Mouse (Mus musculus) urinary bladder, postnatal 25 days (tissue): ENCODE measurements around the gene Syt9.

Experiments
- DNase-seq: peaks from one replicate; pipeline ENCODE4 v3.0.0; 2022; ENCODE audit warnings: low spot score

The Syt9 gene

GRCm38 (mm10) chr7:107545011-107545410 lies 174.5 kb downstream of the Syt9 start:
- no peak for DNase-seq

- no peak for DNase-seq
These were observed 177.3 kb downstream of the Syt9 start for GRCm38 (mm10) chr7:107547872-107548271.

- DNase-seq, result no peak
These were observed 182.9 kb downstream of the Syt9 start for GRCm38 (mm10) chr7:107553461-107553860.

GRCm38 (mm10) chr7:107555906-107556305 lies 185.4 kb downstream of the Syt9 start:
- DNase-seq, result no peak

- no peak for DNase-seq
These were observed 190.1 kb downstream of the Syt9 start for GRCm38 (mm10) chr7:107560675-107561074.

GRCm38 (mm10) chr7:107561584-107561983 lies 191.1 kb downstream of the Syt9 start:
- DNase-seq, result no peak

GRCm38 (mm10) chr7:107563727-107564126 lies 193.2 kb downstream of the Syt9 start:
- DNase-seq, result no peak

GRCm38 (mm10) chr7:107567261-107567671 lies 196.7 kb downstream of the Syt9 start, which contains the start of gene Olfml1:
TSS of gene Olfml1 (plus strand) at chr7:107567446.
- DNase-seq, result peak; percentile 28

GRCm38 (mm10) chr7:107567674-107568073 lies 197.1 kb downstream of the Syt9 start:
- no peak for DNase-seq

GRCm38 (mm10) chr7:107568971-107569370 lies 198.4 kb downstream of the Syt9 start:
- no peak for DNase-seq

GRCm38 (mm10) chr7:107573856-107574255 lies 203.3 kb downstream of the Syt9 start:
- DNase-seq, result no peak

GRCm38 (mm10) chr7:107574276-107574675 lies 203.7 kb downstream of the Syt9 start:
- DNase-seq, result no peak

- DNase-seq, result no peak
These were observed 222.1 kb downstream of the Syt9 start for GRCm38 (mm10) chr7:107592641-107593040.

GRCm38 (mm10) chr7:107593904-107594303 lies 223.4 kb downstream of the Syt9 start:
- DNase-seq, result no peak

GRCm38 (mm10) chr7:107594325-107594856 lies 223.9 kb downstream of the Syt9 start:
- DNase-seq, result peak; percentile 35

GRCm38 (mm10) chr7:107594857-107595402 lies 224.4 kb downstream of the Syt9 start, which contains the start of gene Ppfibp2:
TSS of gene Ppfibp2 (plus strand) at chr7:107595207.
- DNase-seq, result peak; percentile 96

GRCm38 (mm10) chr7:107595426-107595825 lies 224.9 kb downstream of the Syt9 start:
- no peak for DNase-seq

GRCm38 (mm10) chr7:107596753-107597152 lies 226.2 kb downstream of the Syt9 start:
- DNase-seq, result no peak

GRCm38 (mm10) chr7:107597956-107598355 lies 227.4 kb downstream of the Syt9 start:
- no peak for DNase-seq
